ENCODE assay signal across 20 mouse cellular contexts in the genomic region with DNA sequence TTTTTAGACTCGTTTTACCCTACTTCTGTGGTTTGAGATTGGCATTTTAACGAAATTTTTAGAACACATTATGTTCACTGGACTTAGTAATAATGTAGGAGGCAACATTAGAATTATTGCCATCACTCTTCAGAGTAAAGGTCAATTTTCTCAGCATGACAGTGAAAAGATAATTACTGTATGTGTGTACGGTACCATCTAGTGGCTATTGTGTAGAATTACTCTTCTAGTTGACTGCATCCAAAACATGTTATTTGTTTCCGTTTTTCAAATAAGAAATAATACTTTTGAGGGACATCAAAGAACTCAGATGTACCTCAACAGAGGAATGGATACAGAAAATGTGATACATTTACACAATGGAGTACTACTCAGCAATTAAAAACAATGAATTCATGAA. TPM values are rescaled to one million over a fixed set of nuclear protein-coding genes. Genes with fewer than 3 reads are reported as not detected.
A peak's percentile ranks its signal among the peaks of the same experiment; 100 is the strongest.
DNase-seq lines count a peak whose midpoint lies in the region; ATAC-seq and TF ChIP-seq lines count a peak whose summit lies in the region.
"Had no signal": no experiment of that assay in that cellular context is flagged by ENCODE, and none has a peak within 500 bp of the region (broad histone marks: within the 10 kb centered on the region; RNA-seq: fewer than 3 reads in every experiment).

No protein-coding gene starts in this region.

- H3K4me1 ChIP-seq in hindbrain, postnatal 0 days (ENCODE audit: insufficient read depth, low read length) = no peaks in the 10 kb centered on the region
- no peaks in the 10 kb centered on the region for H3K4me1 ChIP-seq in hindbrain, embryonic 16.5 days (ENCODE audit: control insufficient read depth, insufficient read depth, low read depth, low read length)
- H3K4me1 ChIP-seq in midbrain, embryonic 14.5 days (ENCODE audit: control insufficient read depth, insufficient read depth, low read length) = no peaks in the 10 kb centered on the region
- H3K4me1 ChIP-seq in midbrain, embryonic 10.5 days = no peaks in the 10 kb centered on the region
- no peaks in the 10 kb centered on the region for H3K4me1 ChIP-seq in MEL (ENCODE audit: control insufficient read depth in 1 of 2, insufficient read depth in 2 of 2, low read length in 2 of 2)
- no peaks in the 10 kb centered on the region for H3K4me1 ChIP-seq in stomach, postnatal 0 days (replicated peaks; ENCODE audit: control insufficient read depth, insufficient read depth)
- no peaks in the 10 kb centered on the region for H3K4me1 ChIP-seq in hindbrain, embryonic 10.5 days (replicated peaks)
- H3K4me1 ChIP-seq: heart, embryonic 15.5 days; hindbrain, embryonic 13.5 days; limb, embryonic 13.5 days; lung, embryonic 15.5 days; megakaryocyte, embryonic 14.5 days had no signal

- H3K27me3 ChIP-seq in hindbrain, postnatal 0 days (ENCODE audit: insufficient read depth, low read length) = no peaks in the 10 kb centered on the region
- H3K27me3 ChIP-seq in hindbrain, embryonic 16.5 days (replicated peaks; ENCODE audit: control insufficient read depth, insufficient read depth, low read length) = no peaks in the 10 kb centered on the region
- no peaks in the 10 kb centered on the region for H3K27me3 ChIP-seq in midbrain, embryonic 14.5 days (ENCODE audit: control insufficient read depth, insufficient read depth, low read length)
- no peaks in the 10 kb centered on the region for H3K27me3 ChIP-seq in midbrain, embryonic 10.5 days (ENCODE audit: low read depth, poor library complexity, severe bottlenecking)
- no peaks in the 10 kb centered on the region for H3K27me3 ChIP-seq in MEL (ENCODE audit: control insufficient read depth in 1 of 2, insufficient read depth in 2 of 2, low read length in 2 of 2)
- no peaks in the 10 kb centered on the region for H3K27me3 ChIP-seq in stomach, postnatal 0 days (ENCODE audit: control insufficient read depth, insufficient read depth, low read length)
- H3K27me3 ChIP-seq in hindbrain, embryonic 10.5 days (ENCODE audit: insufficient read depth, poor library complexity, severe bottlenecking) = no peaks in the 10 kb centered on the region
- H3K27me3 ChIP-seq: heart, embryonic 15.5 days; hindbrain, embryonic 13.5 days; limb, embryonic 13.5 days; lung, embryonic 15.5 days; megakaryocyte, embryonic 14.5 days had no signal

- DNase-seq in hindbrain, postnatal 0 days (ENCODE audit: low spot score) = peak; percentile 24
- DNase-seq in midbrain, embryonic 14.5 days = peak; percentile 18
- no peak for DNase-seq in midbrain, embryonic 10.5 days (ENCODE audit: low spot score)
- no peak for DNase-seq in MEL (ENCODE audit: low read depth, low spot score)
- no peak for DNase-seq in stomach, postnatal 0 days (ENCODE audit: low spot score)
- no peak for DNase-seq in hindbrain, embryonic 10.5 days (ENCODE audit: low spot score)
- DNase-seq: adrenal gland, postnatal 14 days; cerebellum, adult 9-10 months; kidney, adult 2 months; kidney, postnatal 4 days; thymus, adult 2 months had no signal

- H3K27ac ChIP-seq in hindbrain, postnatal 0 days = no peak overlapping the region
- no peak overlapping the region for H3K27ac ChIP-seq in hindbrain, embryonic 16.5 days (ENCODE audit: low read depth, low read length)
- H3K27ac ChIP-seq in midbrain, embryonic 14.5 days (replicated peaks; ENCODE audit: low read depth, low read length) = no peak overlapping the region
- no peak overlapping the region for H3K27ac ChIP-seq in midbrain, embryonic 10.5 days (replicated peaks)
- H3K27ac ChIP-seq in MEL (ENCODE audit: control insufficient read depth, low read depth, low read length) = no peak overlapping the region
- H3K27ac ChIP-seq in stomach, postnatal 0 days (replicated peaks) = no peak overlapping the region
- no peak overlapping the region for H3K27ac ChIP-seq in hindbrain, embryonic 10.5 days
- H3K27ac ChIP-seq: heart, embryonic 15.5 days; hindbrain, embryonic 13.5 days; limb, embryonic 13.5 days; lung, embryonic 15.5 days had no signal

- no peak for TF ChIP-seq POLR2A in MEL (IDR thresholded peaks at IDR 0.05; ENCODE audit: control insufficient read depth in 1 of 2, insufficient read depth in 1 of 2, low read depth in 1 of 2, low read length in 2 of 2, poor library complexity in 1 of 2)

- WGBS in hindbrain, postnatal 0 days = 55% methylated on average over 4 of the region's 4 CpGs
- 56% methylated on average over 4 of the region's 4 CpGs for WGBS in hindbrain, embryonic 16.5 days
- WGBS in midbrain, embryonic 14.5 days = 61% methylated on average over 4 of the region's 4 CpGs
- 60% methylated on average over 4 of the region's 4 CpGs for WGBS in midbrain, embryonic 10.5 days
- 58% methylated on average over 4 of the region's 4 CpGs for WGBS in stomach, postnatal 0 days
- WGBS in hindbrain, embryonic 10.5 days = 67% methylated on average over 4 of the region's 4 CpGs

- H3K9ac ChIP-seq in hindbrain, postnatal 0 days (replicated peaks; ENCODE audit: low read length) = no peak overlapping the region
- no peak overlapping the region for H3K9ac ChIP-seq in hindbrain, embryonic 16.5 days (ENCODE audit: low read depth, low read length)
- no peak overlapping the region for H3K9ac ChIP-seq in midbrain, embryonic 14.5 days (replicated peaks; ENCODE audit: low read length)
- H3K9ac ChIP-seq in MEL (ENCODE audit: control insufficient read depth, low read depth, low read length, poor library complexity, severe bottlenecking) = no peak overlapping the region
- no peak overlapping the region for H3K9ac ChIP-seq in stomach, postnatal 0 days (ENCODE audit: low read length)
- H3K9ac ChIP-seq: heart, embryonic 15.5 days; hindbrain, embryonic 13.5 days; limb, embryonic 13.5 days; lung, embryonic 15.5 days had no signal

- H3K36me3 ChIP-seq in hindbrain, postnatal 0 days (ENCODE audit: insufficient read depth, low read length) = no peaks in the 10 kb centered on the region
- no peaks in the 10 kb centered on the region for H3K36me3 ChIP-seq in hindbrain, embryonic 16.5 days (ENCODE audit: control insufficient read depth, insufficient read depth, low read length)
- H3K36me3 ChIP-seq in midbrain, embryonic 14.5 days (ENCODE audit: control insufficient read depth, insufficient read depth, low read length) = no peaks in the 10 kb centered on the region
- H3K36me3 ChIP-seq in midbrain, embryonic 10.5 days = no peaks in the 10 kb centered on the region
- H3K36me3 ChIP-seq in MEL (ENCODE audit: control insufficient read depth in 1 of 2, insufficient read depth in 2 of 2, low read length in 2 of 2) = no peaks in the 10 kb centered on the region
- H3K36me3 ChIP-seq in stomach, postnatal 0 days (ENCODE audit: control insufficient read depth, insufficient read depth, low read length) = no peaks in the 10 kb centered on the region
- no peaks in the 10 kb centered on the region for H3K36me3 ChIP-seq in hindbrain, embryonic 10.5 days
- H3K36me3 ChIP-seq: heart, embryonic 15.5 days; hindbrain, embryonic 13.5 days; limb, embryonic 13.5 days; lung, embryonic 15.5 days had no signal

- no peak overlapping the region for H3K4me3 ChIP-seq in hindbrain, postnatal 0 days (ENCODE audit: low read length)
- H3K4me3 ChIP-seq in hindbrain, embryonic 16.5 days (ENCODE audit: low read length) = no peak overlapping the region
- no peak overlapping the region for H3K4me3 ChIP-seq in midbrain, embryonic 14.5 days (replicated peaks; ENCODE audit: low read depth, low read length)
- no peak overlapping the region for H3K4me3 ChIP-seq in midbrain, embryonic 10.5 days
- H3K4me3 ChIP-seq in MEL (ENCODE audit: control insufficient read depth in 1 of 2, insufficient read depth in 1 of 2, low read depth in 2 of 2, low read length in 2 of 2) = no peak overlapping the region
- H3K4me3 ChIP-seq in stomach, postnatal 0 days (ENCODE audit: low read depth, low read length) = no peak overlapping the region
- H3K4me3 ChIP-seq in hindbrain, embryonic 10.5 days = no peak overlapping the region
- H3K4me3 ChIP-seq: heart, embryonic 15.5 days; hindbrain, embryonic 13.5 days; limb, embryonic 13.5 days; lung, embryonic 15.5 days; megakaryocyte, embryonic 14.5 days had no signal

- peak; percentile 58 for TF ChIP-seq CTCF in hindbrain, postnatal 0 days (IDR thresholded peaks at IDR 0.05; ENCODE audit: low read depth)
- peak in 2 of 3 experiments; percentile 32 to 43; a peak in 4 of 6 replicates for TF ChIP-seq CTCF in MEL (IDR thresholded peaks at IDR 0.05 in 2 of 3, conservative IDR thresholded peaks at IDR 0.05 in 1 of 3; ENCODE audit: control insufficient read depth in 1 of 3, insufficient read depth in 1 of 3, low read depth in 2 of 3, low read length in 3 of 3, poor library complexity in 1 of 3, severe bottlenecking in 1 of 3)
- peak; percentile 66 for TF ChIP-seq CTCF in stomach, postnatal 0 days (IDR thresholded peaks at IDR 0.05; ENCODE audit: low read depth)

- no peak for ATAC-seq in hindbrain, postnatal 0 days
- no peak for ATAC-seq in hindbrain, embryonic 16.5 days
- no peak for ATAC-seq in midbrain, embryonic 14.5 days (ENCODE audit: low FRiP score, low TSS enrichment)
- ATAC-seq in stomach, postnatal 0 days (ENCODE audit: low FRiP score, low TSS enrichment) = no peak

- TF ChIP-seq RAD21 in MEL (IDR thresholded peaks at IDR 0.05; ENCODE audit: low read depth, low read length) = peak; percentile 50

- H3K79me2 ChIP-seq in MEL (ENCODE audit: control insufficient read depth, insufficient read depth, low read length, poor library complexity) = no peaks in the 10 kb centered on the region

- H3K4me2 ChIP-seq in hindbrain, postnatal 0 days (ENCODE audit: low read depth, low read length) = no peak overlapping the region
- H3K4me2 ChIP-seq in hindbrain, embryonic 16.5 days (ENCODE audit: low read length) = no peak overlapping the region
- no peak overlapping the region for H3K4me2 ChIP-seq in midbrain, embryonic 14.5 days (ENCODE audit: low read length)
- no peak overlapping the region for H3K4me2 ChIP-seq in stomach, postnatal 0 days (replicated peaks; ENCODE audit: low read depth)
- H3K4me2 ChIP-seq: heart, embryonic 15.5 days; hindbrain, embryonic 13.5 days; limb, embryonic 13.5 days; lung, embryonic 15.5 days had no signal

- no peak for TF ChIP-seq EP300 in MEL (IDR thresholded peaks at IDR 0.05; ENCODE audit: low read depth in 1 of 2, low read length in 2 of 2)
- no peak for TF ChIP-seq EP300 in stomach, postnatal 0 days (optimal IDR thresholded peaks at IDR 0.05)

- H3K9me3 ChIP-seq in hindbrain, postnatal 0 days (ENCODE audit: low read length) = no peaks in the 10 kb centered on the region
- no peaks in the 10 kb centered on the region for H3K9me3 ChIP-seq in hindbrain, embryonic 16.5 days (ENCODE audit: control insufficient read depth, low read length)
- no peaks in the 10 kb centered on the region for H3K9me3 ChIP-seq in midbrain, embryonic 14.5 days (ENCODE audit: control insufficient read depth, low read length)
- H3K9me3 ChIP-seq in midbrain, embryonic 10.5 days (replicated peaks) = no peaks in the 10 kb centered on the region
- H3K9me3 ChIP-seq in MEL (replicated peaks; ENCODE audit: insufficient read depth, low read length) = no peaks in the 10 kb centered on the region
- no peaks in the 10 kb centered on the region for H3K9me3 ChIP-seq in stomach, postnatal 0 days (ENCODE audit: control insufficient read depth, low read length)
- no peaks in the 10 kb centered on the region for H3K9me3 ChIP-seq in hindbrain, embryonic 10.5 days
- H3K9me3 ChIP-seq: heart, embryonic 15.5 days; hindbrain, embryonic 13.5 days; limb, embryonic 13.5 days; lung, embryonic 15.5 days; megakaryocyte, embryonic 14.5 days had no signal

RNA-seq across cellular contexts. Expression of a gene that starts 14.0 kb away (rescaled TPM):
- total RNA-seq in hindbrain, postnatal 0 days (2014; rRNA removed) = not detected in 2 replicates
- polyA plus RNA-seq in hindbrain, postnatal 0 days (2015; fragmentation: Nextera tagmentation; extraction: Ambion mirVana) = not detected in 2 replicates
- polyA plus RNA-seq in hindbrain, embryonic 16.5 days (2015; fragmentation: Nextera tagmentation; extraction: Ambion mirVana) = not detected in 2 replicates
- not detected in 2 replicates for polyA plus RNA-seq in midbrain, embryonic 14.5 days (2014; fragmentation: Nextera tagmentation; extraction: Ambion mirVana)
- not detected in 2 replicates for polyA plus RNA-seq in midbrain, embryonic 10.5 days (2016; fragmentation: Nextera tagmentation; extraction: Ambion mirVana)
- not detected in 2 replicates for total RNA-seq in MEL (2012; rRNA removed)
- polyA plus RNA-seq in MEL (2012; ENCODE audit: insufficient read depth in 1 of 2, insufficient read length in 2 of 2, low read depth in 1 of 2, low replicate concordance in 2 of 2, missing spikeins in 1 of 2) = not detected
- not detected in 2 replicates for polyA plus RNA-seq in stomach, postnatal 0 days (2015; fragmentation: Nextera tagmentation; extraction: Ambion mirVana)
- polyA plus RNA-seq in hindbrain, embryonic 10.5 days (2016; fragmentation: Nextera tagmentation; extraction: Ambion mirVana) = not detected in 2 replicates
- total RNA-seq: adrenal gland, postnatal 14 days; granulocyte monocyte progenitor cell, adult 5-6 weeks had no signal
- polyA plus RNA-seq: heart, embryonic 15.5 days; hindbrain, embryonic 13.5 days; kidney, adult 2 months; limb, embryonic 13.5 days; lung, embryonic 15.5 days; neural tube, embryonic 14.5 days; small intestine, adult 2 months; thymus, adult 2 months had no signal

Comparison
In these comparisons a context has a peak if more than half of its experiments do, and no peak if none do; other contexts are left out.
1. DNase-seq: peak in hindbrain, postnatal 0 days (single experiment) and midbrain, embryonic 14.5 days (single experiment); none in midbrain, embryonic 10.5 days (single experiment), MEL (single experiment), stomach, postnatal 0 days (single experiment) and hindbrain, embryonic 10.5 days (single experiment).
2. Peak in every context shown above with its lines, with median percentiles within 50 percentile points of each other: CTCF ChIP-seq.